Mouse (Mus musculus): ENCODE data around the gene Ccdc146. TPM values are rescaled to one million over a fixed set of nuclear protein-coding genes. Genes with fewer than 3 reads are reported as not detected.

The Ccdc146 gene
- polyA plus RNA-seq, 1 experiment: not detected

GRCm38 (mm10) chr5:21383392-21384251, 40.9 kb downstream of the Ccdc146 start:
- 34% methylated on average over 14 of the region's 14 CpGs for WGBS
- H3K4me3 ChIP-seq (replicated peaks; ENCODE audit: control insufficient read depth, low read depth, low read length): no peak overlapping the region
- H3K4me1 ChIP-seq (ENCODE audit: control insufficient read depth, insufficient read depth, low read length): peaks cover 1% of the 10 kb centered on the region; the same call in 1 of the 2 replicates
- TF ChIP-seq POLR2A (IDR thresholded peaks at IDR 0.05; ENCODE audit: borderline replicate concordance, control insufficient read depth, low read depth, low read length): no peak
- TF ChIP-seq CTCF (IDR thresholded peaks at IDR 0.05; ENCODE audit: control insufficient read depth, insufficient read depth, low read length): no peak
- H3K27ac ChIP-seq (ENCODE audit: control insufficient read depth, insufficient read depth, low read depth, low read length, poor library complexity): no peak overlapping the region; the same call in 1 of the 2 replicates

GRCm38 (mm10) chr5:21382678-21383077, 41.8 kb downstream of the Ccdc146 start:
- no peak overlapping the region for H3K27ac ChIP-seq (ENCODE audit: control insufficient read depth, insufficient read depth, low read depth, low read length, poor library complexity)
- TF ChIP-seq POLR2A (IDR thresholded peaks at IDR 0.05; ENCODE audit: borderline replicate concordance, control insufficient read depth, low read depth, low read length) (no peak), CTCF (IDR thresholded peaks at IDR 0.05; ENCODE audit: control insufficient read depth, insufficient read depth, low read length) (no peak)
- no peak overlapping the region for H3K4me3 ChIP-seq (replicated peaks; ENCODE audit: control insufficient read depth, low read depth, low read length)
- WGBS: 70% methylated on average over 6 of the region's 6 CpGs
- peaks cover 1% of the 10 kb centered on the region; the same call in 1 of the 2 replicates for H3K4me1 ChIP-seq (ENCODE audit: control insufficient read depth, insufficient read depth, low read length)

- H3K4me1 ChIP-seq (ENCODE audit: control insufficient read depth, insufficient read depth, low read length): peaks cover 1% of the 10 kb centered on the region; the same call in 1 of the 2 replicates
- TF ChIP-seq POLR2A (IDR thresholded peaks at IDR 0.05; ENCODE audit: borderline replicate concordance, control insufficient read depth, low read depth, low read length) (no peak), CTCF (IDR thresholded peaks at IDR 0.05; ENCODE audit: control insufficient read depth, insufficient read depth, low read length) (no peak)
- H3K4me3 ChIP-seq (replicated peaks; ENCODE audit: control insufficient read depth, low read depth, low read length): no peak overlapping the region
- H3K27ac ChIP-seq (ENCODE audit: control insufficient read depth, insufficient read depth, low read depth, low read length, poor library complexity): no peak overlapping the region
- WGBS: 66% methylated on average over 6 of the region's 6 CpGs
These were observed 42.5 kb downstream of the Ccdc146 start for GRCm38 (mm10) chr5:21381986-21382385.

- peaks cover 1% of the 10 kb centered on the region; the same call in 1 of the 2 replicates for H3K4me1 ChIP-seq (ENCODE audit: control insufficient read depth, insufficient read depth, low read length)
- H3K27ac ChIP-seq (ENCODE audit: control insufficient read depth, insufficient read depth, low read depth, low read length, poor library complexity): no peak overlapping the region
- 27% methylated on average over 2 of the region's 2 CpGs for WGBS
- TF ChIP-seq POLR2A (IDR thresholded peaks at IDR 0.05; ENCODE audit: borderline replicate concordance, control insufficient read depth, low read depth, low read length): no peak
- no peak overlapping the region for H3K4me3 ChIP-seq (replicated peaks; ENCODE audit: control insufficient read depth, low read depth, low read length)
These were observed 46.1 kb downstream of the Ccdc146 start for GRCm38 (mm10) chr5:21378397-21378796.

GRCm38 (mm10) chr5:21376935-21377334, 47.5 kb downstream of the Ccdc146 start:
- H3K4me3 ChIP-seq (replicated peaks; ENCODE audit: control insufficient read depth, low read depth, low read length): no peak overlapping the region
- 87% methylated on average over 4 of the region's 4 CpGs for WGBS

GRCm38 (mm10) chr5:21373180-21373518, 51.3 kb downstream of the Ccdc146 start:
- no peak overlapping the region for H3K27ac ChIP-seq (ENCODE audit: control insufficient read depth, insufficient read depth, low read depth, low read length, poor library complexity)
- peaks cover 1% of the 10 kb centered on the region; the same call in 1 of the 2 replicates for H3K4me1 ChIP-seq (ENCODE audit: control insufficient read depth, insufficient read depth, low read length)
- peak overlapping the region; percentile 86 for H3K4me3 ChIP-seq (replicated peaks; ENCODE audit: control insufficient read depth, low read depth, low read length)
- WGBS: 23% methylated on average over 7 of the region's 7 CpGs
- no peak for TF ChIP-seq CTCF (IDR thresholded peaks at IDR 0.05; ENCODE audit: control insufficient read depth, insufficient read depth, low read length)
- TF ChIP-seq POLR2A (IDR thresholded peaks at IDR 0.05; ENCODE audit: borderline replicate concordance, control insufficient read depth, low read depth, low read length): no peak

More at GRCm38 (mm10) chr5:21376935-21377334, 47.5 kb downstream of the Ccdc146 start:
- peaks cover 1% of the 10 kb centered on the region; the same call in 1 of the 2 replicates for H3K4me1 ChIP-seq (ENCODE audit: control insufficient read depth, insufficient read depth, low read length)
- TF ChIP-seq POLR2A (IDR thresholded peaks at IDR 0.05; ENCODE audit: borderline replicate concordance, control insufficient read depth, low read depth, low read length): no peak
- TF ChIP-seq CTCF (IDR thresholded peaks at IDR 0.05; ENCODE audit: control insufficient read depth, insufficient read depth, low read length): no peak
- H3K27ac ChIP-seq (ENCODE audit: control insufficient read depth, insufficient read depth, low read depth, low read length, poor library complexity): no peak overlapping the region

GRCm38 (mm10) chr5:21372493-21373179, 51.8 kb downstream of the Ccdc146 start, which contains the start of gene Fgl2:
Fgl2 (plus strand) TSS chr5:21372642.
- H3K27ac ChIP-seq (ENCODE audit: control insufficient read depth, insufficient read depth, low read depth, low read length, poor library complexity): peak within 1 kb of the TSS; percentile 60
- peak; percentile 78; the same call in 1 of the 2 replicates for TF ChIP-seq POLR2A (IDR thresholded peaks at IDR 0.05; ENCODE audit: borderline replicate concordance, control insufficient read depth, low read depth, low read length)
- TF ChIP-seq CTCF (IDR thresholded peaks at IDR 0.05; ENCODE audit: control insufficient read depth, insufficient read depth, low read length): no peak
- H3K4me3 ChIP-seq (replicated peaks; ENCODE audit: control insufficient read depth, low read depth, low read length): peak within 1 kb of the TSS; percentile 86
- H3K4me1 ChIP-seq (ENCODE audit: control insufficient read depth, insufficient read depth, low read length): peaks cover 1% of the 10 kb centered on the region; the same call in 1 of the 2 replicates
- 5% methylated on average over 31 of the region's 31 CpGs for WGBS

GRCm38 (mm10) chr5:21371920-21372319, 52.6 kb downstream of the Ccdc146 start:
- WGBS: 41% methylated on average over 5 of the region's 5 CpGs
- TF ChIP-seq CTCF (IDR thresholded peaks at IDR 0.05; ENCODE audit: control insufficient read depth, insufficient read depth, low read length): no peak
- TF ChIP-seq POLR2A (IDR thresholded peaks at IDR 0.05; ENCODE audit: borderline replicate concordance, control insufficient read depth, low read depth, low read length): no peak
- H3K4me3 ChIP-seq (replicated peaks; ENCODE audit: control insufficient read depth, low read depth, low read length): no peak overlapping the region
- H3K4me1 ChIP-seq (ENCODE audit: control insufficient read depth, insufficient read depth, low read length): peaks cover 1% of the 10 kb centered on the region; the same call in 1 of the 2 replicates
- H3K27ac ChIP-seq (ENCODE audit: control insufficient read depth, insufficient read depth, low read depth, low read length, poor library complexity): no peak overlapping the region

Data from bone marrow, adult 2 months (tissue).